In genomic region chr4:107750017-107750416, GRCm38 (mm10) we compare ENCODE assay signal across 24 mouse cellular contexts. TPM values are rescaled to one million over a fixed set of nuclear protein-coding genes. Genes with fewer than 3 reads are reported as not detected.
A peak's percentile ranks its signal among the peaks of the same experiment; 100 is the strongest.
DNase-seq lines count a peak whose midpoint lies in the region; ATAC-seq lines count a peak whose summit lies in the region.
"Had no signal": no experiment of that assay in that cellular context is flagged by ENCODE, and none has a peak within 500 bp of the region (broad histone marks: within the 10 kb centered on the region; RNA-seq: fewer than 3 reads in every experiment).

No protein-coding gene starts in this region.

- H3K4me2 ChIP-seq in forebrain, embryonic 16.5 days (ENCODE audit: low read length): no peak overlapping the region
- H3K4me2 ChIP-seq in liver, embryonic 11.5 days: no peak overlapping the region
- no peak overlapping the region for H3K4me2 ChIP-seq in stomach, embryonic 14.5 days (replicated peaks; ENCODE audit: low read depth, low read length)
- H3K4me2 ChIP-seq: forebrain, embryonic 12.5 days; hindbrain, embryonic 14.5 days; liver, embryonic 15.5 days; lung, embryonic 15.5 days had no signal

- H3K27me3 ChIP-seq in forebrain, embryonic 10.5 days (ENCODE audit: poor library complexity, severe bottlenecking): 0 out of 2 replicates have a peak, but pooled peaks cover 4% of the 10 kb centered on the region
- no peaks in the 10 kb centered on the region for H3K27me3 ChIP-seq in forebrain, embryonic 16.5 days (replicated peaks; ENCODE audit: control insufficient read depth, insufficient read depth, low read length)
- H3K27me3 ChIP-seq in liver, embryonic 11.5 days (replicated peaks; ENCODE audit: control insufficient read depth, insufficient read depth, low read length): peaks cover 10% of the 10 kb centered on the region; the same call in 1 of the 2 replicates
- no peaks in the 10 kb centered on the region; the same call in 1 of the 2 replicates for H3K27me3 ChIP-seq in stomach, embryonic 14.5 days (ENCODE audit: control insufficient read depth, insufficient read depth, low read length)

- no peaks in the 10 kb centered on the region for H3K9me3 ChIP-seq in forebrain, embryonic 10.5 days
- no peaks in the 10 kb centered on the region for H3K9me3 ChIP-seq in forebrain, embryonic 16.5 days (ENCODE audit: control insufficient read depth, low read length)
- H3K9me3 ChIP-seq in liver, embryonic 11.5 days (ENCODE audit: control insufficient read depth, low read length): no peaks in the 10 kb centered on the region
- H3K9me3 ChIP-seq in stomach, embryonic 14.5 days (ENCODE audit: control insufficient read depth, low read depth, low read length): no peaks in the 10 kb centered on the region
- H3K9me3 ChIP-seq: forebrain, embryonic 12.5 days; liver, embryonic 15.5 days; lung, embryonic 15.5 days had no signal

- H3K4me3 ChIP-seq in forebrain, embryonic 10.5 days: no peak overlapping the region
- H3K4me3 ChIP-seq in forebrain, embryonic 16.5 days (replicated peaks; ENCODE audit: low read length): no peak overlapping the region
- H3K4me3 ChIP-seq in liver, embryonic 11.5 days (ENCODE audit: low read depth, low read length): no peak overlapping the region
- no peak overlapping the region for H3K4me3 ChIP-seq in stomach, embryonic 14.5 days (ENCODE audit: low read depth, low read length)
- H3K4me3 ChIP-seq: forebrain, embryonic 12.5 days; heart, adult 2 months; layer of hippocampus, adult 2 months; liver, embryonic 15.5 days; lung, embryonic 15.5 days had no signal

- H3K9ac ChIP-seq in forebrain, embryonic 16.5 days (replicated peaks; ENCODE audit: low read depth, low read length): no peak overlapping the region
- no peak overlapping the region for H3K9ac ChIP-seq in liver, embryonic 11.5 days (ENCODE audit: low read depth, low read length)
- no peak overlapping the region for H3K9ac ChIP-seq in stomach, embryonic 14.5 days (replicated peaks; ENCODE audit: low read depth, low read length)
- H3K9ac ChIP-seq: forebrain, embryonic 12.5 days; hindbrain, embryonic 14.5 days; liver, embryonic 15.5 days; lung, embryonic 15.5 days had no signal

- no peak for ATAC-seq in forebrain, embryonic 16.5 days
- no peak for ATAC-seq in liver, embryonic 11.5 days (replicated peaks; ENCODE audit: low FRiP score)
- ATAC-seq in stomach, embryonic 14.5 days (ENCODE audit: insufficient number of reproducible peaks, insufficient read depth, low FRiP score, low read depth): 0 out of 2 replicates have a peak, but pooled peaks have one; percentile 28

- 63% methylated on average over 9 of the region's 9 CpGs for WGBS in forebrain, embryonic 10.5 days
- 64% methylated on average over 9 of the region's 9 CpGs for WGBS in forebrain, embryonic 16.5 days
- WGBS in liver, embryonic 11.5 days: 62% methylated on average over 9 of the region's 9 CpGs
- WGBS in stomach, embryonic 14.5 days: 52% methylated on average over 9 of the region's 9 CpGs

- intact Hi-C loops in left cerebral cortex, postnatal 36 days (cut with DNase I): no loop called here

- H3K4me1 ChIP-seq in forebrain, embryonic 10.5 days: peaks cover 55% of the 10 kb centered on the region
- peaks cover 17% of the 10 kb centered on the region for H3K4me1 ChIP-seq in forebrain, embryonic 16.5 days (replicated peaks; ENCODE audit: control insufficient read depth, insufficient read depth, low read length)
- peaks cover 16% of the 10 kb centered on the region for H3K4me1 ChIP-seq in liver, embryonic 11.5 days (replicated peaks; ENCODE audit: control insufficient read depth, insufficient read depth, low read length)
- H3K4me1 ChIP-seq in stomach, embryonic 14.5 days (ENCODE audit: control insufficient read depth, insufficient read depth, low read length): no peaks in the 10 kb centered on the region

- no peak for DNase-seq in forebrain, embryonic 10.5 days (ENCODE audit: extremely low spot score, low spot score)
- peak; percentile 22 for DNase-seq in liver
- no peak for DNase-seq in liver, embryonic 11.5 days (ENCODE audit: low spot score)
- DNase-seq in R1 (ENCODE audit: low read depth, low spot score): peak; percentile 67
- no peak for DNase-seq in left cerebral cortex, postnatal 36 days (ENCODE audit: low spot score in 2 of 2)
- DNase-seq: adrenal gland, postnatal 36 days; cerebellum, adult 11-12 months; cerebellum, postnatal 14 days; gastrocnemius, postnatal 36 days; heart, adult 2 months; heart, postnatal 36 days; kidney, adult 8-10 months; lung, postnatal 36 days; retina, postnatal 1 day; right cerebral cortex, postnatal 25 days; spleen, adult 18-20 months; thymus, postnatal 36 days had no signal

- H3K36me3 ChIP-seq in forebrain, embryonic 10.5 days (replicated peaks): no peaks in the 10 kb centered on the region
- no peaks in the 10 kb centered on the region for H3K36me3 ChIP-seq in forebrain, embryonic 16.5 days (ENCODE audit: control insufficient read depth, insufficient read depth)
- H3K36me3 ChIP-seq in liver, embryonic 11.5 days (ENCODE audit: control insufficient read depth, insufficient read depth, low read length): no peaks in the 10 kb centered on the region
- no peaks in the 10 kb centered on the region for H3K36me3 ChIP-seq in stomach, embryonic 14.5 days (ENCODE audit: control insufficient read depth, insufficient read depth, low read length)
- H3K36me3 ChIP-seq: forebrain, embryonic 12.5 days; liver, embryonic 15.5 days; lung, embryonic 15.5 days had no signal

- H3K27ac ChIP-seq in forebrain, embryonic 10.5 days: 0 out of 2 replicates have a peak overlapping the region, but pooled peaks have one; percentile 41
- H3K27ac ChIP-seq in forebrain, embryonic 16.5 days (ENCODE audit: low read length): no peak overlapping the region
- H3K27ac ChIP-seq in liver, embryonic 11.5 days (ENCODE audit: low read depth, low read length): no peak overlapping the region
- H3K27ac ChIP-seq in stomach, embryonic 14.5 days (ENCODE audit: low read length): no peak overlapping the region
- H3K27ac ChIP-seq: forebrain, embryonic 12.5 days; heart, adult 2 months; hindbrain, embryonic 14.5 days; layer of hippocampus, adult 2 months; liver, embryonic 15.5 days; lung, embryonic 15.5 days had no signal

RNA-seq across cellular contexts. Expression of gene Lrp8, which starts 52.0 kb away (rescaled TPM):
- polyA plus RNA-seq in forebrain, embryonic 10.5 days (2016; fragmentation: Nextera tagmentation; extraction: Ambion mirVana): 11.2 and 11.3 TPM in 2 replicates
- polyA plus RNA-seq in forebrain, embryonic 16.5 days (2015; fragmentation: Nextera tagmentation; extraction: Ambion mirVana): 70.4 and 71.8 TPM in 2 replicates
- 5.3 and 5.9 TPM in 2 replicates for polyA plus RNA-seq in liver, embryonic 11.5 days (2014; fragmentation: Nextera tagmentation; extraction: Ambion mirVana)
- polyA plus RNA-seq in stomach, embryonic 14.5 days (2014; fragmentation: Nextera tagmentation; extraction: Ambion mirVana): 1.6 and 1.7 TPM in 2 replicates
- 100 to 1,000 TPM in 1 of 2 experiments, 10 to 100 TPM in 1; 74.7 to 112 TPM for total RNA-seq in left cerebral cortex, postnatal 36 days (2021)

Comparison
In these comparisons a context has a peak if more than half of its experiments do, and no peak if none do; other contexts are left out.
1. DNase-seq: peak in liver (single experiment) and R1 (single experiment); none in forebrain, embryonic 10.5 days (single experiment), liver, embryonic 11.5 days (single experiment) and left cerebral cortex, postnatal 36 days (0 of 2).